Mouse (Mus musculus) heart, adult 2 months (tissue): ENCODE measurements around the gene Irf3.

Source experiments
- CTCF ChIP-seq: fragments of 200-600 bp; IDR thresholded peaks from 2 replicates; pipeline ENCODE4 v1.8.1; 2022; ENCODE audit warnings: antibody characterized with exemption, mild to moderate bottlenecking, moderate library complexity
- EP300 ChIP-seq: fragments of 200-500 bp; IDR thresholded peaks from 2 replicates; pipeline ENCODE4 v1.6.1; 2011; ENCODE audit warnings: low read depth, low read length, control low read depth; ENCODE audit not compliant: insufficient read depth
- POLR2A ChIP-seq: fragments of 200-500 bp; IDR thresholded peaks from 2 replicates; pipeline ENCODE4 v1.6.1; 2011; ENCODE audit warnings: mild to moderate bottlenecking, low read depth, low read length, control low read depth; ENCODE audit not compliant: insufficient read depth

DNA sequence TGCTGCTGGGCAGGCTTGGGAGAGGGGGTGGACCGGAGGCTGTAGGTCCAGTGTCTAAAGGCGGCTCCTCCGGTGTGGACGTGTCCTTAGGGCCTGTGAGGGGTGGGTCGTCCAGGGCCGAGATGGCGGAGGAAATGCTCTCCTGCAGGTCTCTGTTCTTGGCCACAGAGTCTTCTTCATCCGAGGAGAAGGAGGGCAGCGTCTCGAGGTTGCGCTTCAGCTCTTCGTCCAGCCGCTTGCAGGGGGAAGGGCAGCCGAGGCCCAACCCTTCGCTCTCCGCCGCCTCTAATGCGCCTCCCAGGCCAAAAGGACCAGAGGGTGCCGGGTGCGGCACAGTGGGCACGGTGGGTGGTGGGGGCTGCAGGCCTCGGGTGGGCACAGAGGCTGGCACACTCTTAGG is 48.3 kb downstream of the Irf3 start:
- TF ChIP-seq CTCF (no peak), EP300 (no peak), POLR2A (no peak)
